Mouse (Mus musculus) CD8-positive naive resting alpha-beta T cell, adult 2 months (primary cell): ENCODE measurements around the gene Med24.
A peak's percentile ranks its signal among the peaks of the same experiment; 100 is the strongest.

Experiments
- DNase-seq, 2 experiments: peaks; one replicate each; pipeline ENCODE4 v3.0.0; 2022; ENCODE audit warnings: low read depth in 2 of 2, low spot score in 2 of 2

Med24 gene

DNA sequence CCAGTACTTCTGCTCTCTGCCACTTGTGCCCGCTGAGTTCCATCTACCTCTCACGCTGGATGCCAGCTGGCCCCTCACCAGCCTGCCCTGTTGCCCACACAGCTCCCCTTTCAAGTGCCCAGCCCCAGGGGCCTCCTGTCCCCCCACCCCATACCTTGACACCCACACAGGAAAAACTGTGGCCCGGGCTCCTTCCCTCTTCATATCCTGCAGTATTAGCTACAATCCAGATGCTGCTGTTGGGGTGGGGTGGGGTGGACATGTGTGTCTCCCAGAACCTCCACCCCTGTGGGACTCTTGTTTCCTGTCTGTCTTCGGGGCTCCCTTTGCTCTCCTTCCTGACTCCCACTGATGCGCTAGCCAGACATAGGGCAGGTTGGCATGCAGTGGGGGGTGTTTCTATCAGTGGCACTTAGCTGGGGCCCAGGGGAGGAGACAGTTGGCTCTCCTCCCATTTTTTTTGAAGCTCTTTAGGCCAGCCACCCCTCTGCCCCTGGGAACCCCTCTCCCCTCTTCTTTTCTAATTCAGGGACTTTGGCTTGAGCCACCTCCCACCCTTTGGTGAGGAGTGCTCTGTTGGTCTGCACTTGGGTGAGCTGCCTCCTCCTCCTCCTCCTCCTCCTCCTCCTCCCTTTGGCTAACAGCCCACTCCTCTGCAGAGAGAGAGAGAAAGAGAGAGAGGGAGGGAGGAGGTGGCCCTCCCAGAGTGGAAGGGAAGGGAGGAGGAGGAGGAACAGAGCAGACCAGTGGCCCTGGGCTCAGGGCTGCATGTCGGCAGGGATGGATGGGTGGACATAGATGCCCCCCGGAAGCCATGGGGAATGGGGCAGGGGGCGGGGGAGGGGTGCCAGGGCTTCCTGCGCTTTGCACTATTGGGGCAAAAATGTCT, 36.4 kb upstream of the Med24 start:
- DNase-seq, result no peak

DNA sequence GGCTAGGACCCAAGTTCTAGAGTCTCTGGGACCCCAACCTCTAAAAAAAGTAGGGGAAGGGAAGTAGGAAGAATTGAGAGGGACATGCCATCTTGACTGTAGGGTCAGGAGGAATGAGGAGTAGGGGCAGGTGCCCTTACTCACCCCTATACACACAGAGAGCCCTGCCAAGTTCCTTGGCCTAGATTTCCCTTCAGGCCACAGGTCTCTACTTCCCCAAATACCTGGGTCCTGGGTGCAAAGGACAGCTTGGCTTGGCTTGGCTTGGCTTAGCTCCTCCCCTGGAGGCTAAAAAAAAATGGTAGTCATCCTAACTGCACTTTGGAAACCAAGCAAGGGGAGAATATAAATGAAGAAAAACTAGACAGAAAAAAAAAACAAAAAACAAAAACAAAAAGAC, 35.5 kb upstream of the Med24 start:
- DNase-seq, result no peak

DNA sequence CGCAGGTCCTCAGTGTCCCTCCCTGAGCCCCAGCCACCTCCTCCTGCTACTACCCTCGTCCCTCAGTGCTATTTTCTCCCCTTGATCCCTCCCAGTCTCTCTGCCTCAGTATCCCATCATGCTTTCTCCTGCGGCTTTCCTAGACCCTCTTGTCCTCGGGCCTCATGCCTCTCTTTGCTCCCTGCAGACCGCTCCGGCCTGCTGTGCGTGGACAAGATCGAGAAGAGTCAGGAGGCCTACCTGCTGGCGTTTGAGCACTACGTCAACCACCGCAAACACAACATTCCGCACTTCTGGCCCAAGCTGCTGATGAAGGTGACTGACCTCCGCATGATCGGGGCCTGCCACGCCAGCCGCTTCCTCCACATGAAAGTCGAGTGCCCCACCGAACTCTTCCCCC, 34.9 kb upstream of the Med24 start:
- no peak for DNase-seq

DNA sequence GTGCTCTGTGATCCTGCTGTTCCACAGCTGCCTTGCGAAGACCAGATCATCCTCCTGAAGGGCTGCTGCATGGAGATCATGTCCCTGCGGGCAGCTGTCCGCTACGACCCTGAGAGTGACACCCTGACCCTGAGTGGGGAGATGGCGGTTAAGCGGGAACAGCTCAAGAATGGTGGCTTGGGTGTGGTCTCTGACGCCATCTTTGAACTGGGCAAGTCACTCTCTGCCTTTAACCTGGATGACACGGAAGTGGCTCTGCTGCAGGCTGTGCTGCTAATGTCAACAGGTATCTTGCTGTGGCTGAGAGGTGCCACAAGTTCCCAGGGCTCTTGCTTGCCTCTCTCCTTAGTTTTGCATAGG, 34.2 kb upstream of the Med24 start:
- DNase-seq, result no peak

DNA sequence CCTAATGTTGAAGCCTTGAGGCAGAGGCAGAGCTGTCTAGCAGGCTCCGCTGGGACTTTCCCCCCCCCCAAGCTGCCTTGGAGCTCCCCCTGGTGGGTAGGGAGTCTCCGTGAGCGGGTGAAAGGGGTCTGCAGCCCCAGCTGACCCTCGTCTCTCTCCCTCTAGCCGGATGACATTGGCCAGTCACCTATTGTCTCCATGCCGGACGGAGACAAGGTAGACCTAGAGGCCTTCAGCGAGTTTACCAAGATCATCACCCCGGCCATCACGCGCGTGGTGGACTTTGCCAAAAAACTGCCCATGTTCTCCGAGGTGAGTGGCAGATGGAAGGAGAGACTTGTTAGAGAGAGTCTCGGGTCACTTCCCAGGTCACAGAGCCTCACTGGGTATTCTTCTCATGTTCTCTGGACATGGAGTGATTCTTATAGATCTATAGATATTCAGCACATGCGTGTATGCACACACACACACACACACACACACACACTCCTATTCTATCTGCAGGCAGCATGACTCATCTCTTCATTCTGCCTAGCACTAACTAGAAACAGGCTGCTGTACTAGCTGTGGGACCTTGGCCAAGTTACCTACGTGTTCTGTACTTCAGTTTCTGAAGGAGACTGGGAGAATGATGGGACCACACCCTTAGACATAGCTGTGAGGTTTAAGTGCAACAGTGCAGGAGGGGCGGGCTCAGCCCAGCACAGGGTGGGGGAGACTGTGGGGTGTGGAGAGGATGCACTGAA, 33.7 kb upstream of the Med24 start:
- DNase-seq, result no peak

DNA sequence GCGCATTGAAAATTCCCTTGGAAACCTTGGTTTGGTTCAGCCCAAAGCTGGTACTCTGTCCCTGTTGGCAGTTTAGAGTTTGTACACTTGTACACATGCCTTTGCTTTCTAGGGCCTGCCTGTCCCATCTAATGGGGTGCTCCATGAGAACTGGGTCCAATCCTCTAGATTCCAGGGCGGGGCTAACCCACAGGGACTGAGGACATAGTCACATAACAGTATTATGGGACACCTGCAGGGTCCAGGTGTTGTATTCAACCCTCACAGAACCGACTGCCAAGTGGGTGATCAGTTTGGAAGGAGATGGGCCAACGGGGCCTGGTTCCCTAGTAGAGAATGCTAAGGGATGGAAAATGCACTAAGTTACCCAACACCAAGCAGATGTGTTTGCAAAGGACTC, 32.7 kb upstream of the Med24 start:
- no peak for DNase-seq

DNA sequence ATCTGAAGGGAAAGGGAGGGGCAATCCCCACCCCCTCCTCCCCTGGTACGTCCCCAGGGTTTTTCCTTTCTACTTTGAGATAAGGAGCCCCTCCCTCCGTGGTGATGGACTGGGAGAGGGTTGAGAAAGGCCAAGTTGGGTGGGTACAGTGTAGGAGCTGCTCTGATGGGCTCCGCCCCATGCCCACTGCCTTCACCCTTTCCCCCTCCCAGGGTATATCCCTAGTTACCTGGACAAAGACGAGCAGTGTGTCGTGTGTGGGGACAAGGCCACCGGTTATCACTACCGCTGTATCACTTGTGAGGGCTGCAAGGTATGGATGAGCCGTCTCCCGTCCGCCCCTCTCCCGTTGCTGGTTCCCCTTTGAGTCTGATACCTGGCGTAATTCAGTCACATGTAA, 27.5 kb upstream of the Med24 start:
- DNase-seq, result no peak

DNA sequence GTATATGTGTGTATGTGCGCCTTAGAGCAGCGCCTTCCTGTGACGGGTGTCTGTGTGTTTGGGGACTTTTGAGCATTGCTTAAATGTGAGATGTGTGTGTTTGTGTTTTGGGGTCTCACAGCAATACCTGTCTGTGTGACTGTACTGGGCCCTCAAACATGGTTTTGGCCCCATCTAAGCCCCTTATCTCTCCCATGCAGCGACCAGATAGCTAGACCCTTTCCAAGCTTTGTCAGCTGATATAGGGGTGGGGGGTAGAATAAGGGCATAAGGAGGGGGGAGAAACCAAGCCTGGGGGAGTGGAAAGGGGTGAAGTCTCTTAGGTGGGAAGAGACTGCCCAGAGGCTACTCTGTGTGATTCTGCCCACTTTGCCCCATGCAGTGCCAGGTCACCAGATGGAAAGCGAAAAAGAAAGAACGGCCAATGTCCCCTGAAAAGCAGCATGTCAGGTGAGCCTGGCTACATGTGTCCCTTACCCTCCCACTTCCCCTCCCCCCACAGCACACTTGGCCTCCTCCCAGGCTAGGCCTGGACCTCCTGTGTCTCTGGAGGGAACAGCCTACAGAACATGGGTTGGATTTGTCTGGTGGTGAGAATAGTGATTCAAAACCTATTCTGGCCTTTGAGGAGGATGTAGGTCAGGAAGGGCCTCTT, 26.6 kb upstream of the Med24 start:
- DNase-seq, result no peak

DNA sequence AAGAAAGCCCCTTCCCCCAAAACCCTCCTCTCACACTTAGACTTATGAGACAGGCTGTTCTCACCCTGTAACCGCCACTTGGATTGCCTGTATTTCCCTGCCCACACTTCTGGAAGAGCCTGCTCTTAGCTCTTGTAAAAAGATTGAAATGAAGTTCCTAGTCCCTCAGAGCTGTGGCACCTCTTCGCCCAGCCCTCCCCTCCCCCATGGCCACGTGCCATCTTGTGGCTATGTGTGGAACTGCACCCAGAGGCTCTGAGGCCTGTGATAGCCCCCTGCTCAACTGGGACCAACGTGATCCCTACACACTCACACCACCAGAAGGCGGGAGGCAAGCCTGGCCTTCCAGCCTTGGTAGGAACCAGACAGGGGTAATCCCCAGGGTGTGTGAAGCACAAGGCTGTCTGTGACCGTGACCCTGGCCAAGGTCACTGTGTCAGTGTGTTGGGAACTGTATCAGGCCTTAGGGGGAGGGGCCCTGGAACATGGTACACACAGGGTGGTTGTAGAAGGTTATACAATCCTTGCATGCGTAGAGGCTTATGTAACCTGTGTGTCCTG, 25.5 kb upstream of the Med24 start:
- DNase-seq, result peak; percentile 71 to 76

DNA sequence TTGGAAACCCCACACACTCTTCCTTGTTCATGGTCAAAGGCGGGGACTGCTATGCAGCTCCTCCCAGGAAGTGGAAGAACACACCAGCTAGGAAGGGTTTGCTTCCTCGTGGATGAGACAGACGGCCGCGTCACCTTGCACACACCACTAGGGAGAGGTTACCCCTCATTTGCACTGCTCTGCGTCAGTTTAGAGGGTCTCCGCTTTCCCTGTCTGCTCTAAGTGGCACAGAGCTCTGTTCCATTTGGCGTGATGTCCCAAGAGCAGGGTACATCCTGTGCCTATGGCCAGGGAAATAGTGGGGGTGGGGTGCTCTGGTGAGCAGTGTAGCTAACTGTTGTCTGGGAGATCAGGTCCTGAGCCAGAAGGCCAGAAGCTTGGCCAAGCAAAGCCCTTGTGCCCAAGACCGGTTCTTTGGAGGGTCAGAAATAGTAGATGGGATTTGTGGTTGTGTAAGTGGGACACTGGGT, 25.0 kb upstream of the Med24 start:
- no peak for DNase-seq

DNA sequence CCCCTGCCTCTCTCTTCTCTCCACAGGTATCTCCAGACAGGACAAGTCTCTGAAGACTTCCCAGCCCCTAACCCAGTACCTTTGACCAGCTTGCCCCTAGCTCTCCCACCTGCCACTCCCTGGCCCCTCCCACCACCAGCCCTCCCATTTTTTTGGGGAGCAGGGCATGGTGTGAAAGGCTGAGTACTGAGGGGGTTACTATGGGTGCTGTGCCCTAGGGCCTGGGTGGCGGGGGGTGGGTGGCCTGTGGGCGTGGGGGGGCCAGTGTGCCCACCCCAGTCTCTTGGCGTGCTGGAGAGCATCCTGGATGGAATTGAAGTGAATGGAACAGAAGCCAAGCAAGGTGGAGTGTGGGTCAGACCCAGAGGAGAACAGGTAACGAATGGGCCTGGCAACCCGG, 24.0 kb upstream of the Med24 start:
- DNase-seq, result no peak

DNA sequence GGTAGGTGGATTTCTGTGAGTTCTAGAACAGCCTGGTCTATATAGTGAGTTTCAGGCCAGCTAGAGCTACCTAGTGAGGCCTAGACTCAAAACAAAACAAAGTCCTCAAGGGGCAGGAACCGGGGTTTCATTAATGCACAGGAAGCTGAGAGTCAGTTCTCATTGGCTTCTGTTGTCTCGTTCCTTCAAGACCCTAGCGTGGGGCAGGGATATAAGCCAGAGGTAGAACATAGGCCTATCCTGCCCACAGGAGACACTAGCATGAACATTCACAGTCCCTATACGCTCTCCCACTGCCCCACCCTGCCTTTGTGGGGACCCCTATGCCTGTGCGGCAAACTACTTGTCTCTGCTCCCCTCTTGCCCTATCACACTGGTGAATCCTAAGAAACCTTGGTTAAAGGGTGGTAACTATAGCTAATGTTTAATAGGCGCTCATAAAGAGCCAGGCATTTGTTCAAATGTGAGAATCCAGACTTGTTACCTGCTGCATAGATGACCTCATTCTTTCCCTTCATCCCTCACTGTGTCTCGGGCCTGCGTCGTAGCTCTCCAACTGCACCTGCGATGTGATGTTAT, 23.4 kb upstream of the Med24 start:
- no peak for DNase-seq

DNA sequence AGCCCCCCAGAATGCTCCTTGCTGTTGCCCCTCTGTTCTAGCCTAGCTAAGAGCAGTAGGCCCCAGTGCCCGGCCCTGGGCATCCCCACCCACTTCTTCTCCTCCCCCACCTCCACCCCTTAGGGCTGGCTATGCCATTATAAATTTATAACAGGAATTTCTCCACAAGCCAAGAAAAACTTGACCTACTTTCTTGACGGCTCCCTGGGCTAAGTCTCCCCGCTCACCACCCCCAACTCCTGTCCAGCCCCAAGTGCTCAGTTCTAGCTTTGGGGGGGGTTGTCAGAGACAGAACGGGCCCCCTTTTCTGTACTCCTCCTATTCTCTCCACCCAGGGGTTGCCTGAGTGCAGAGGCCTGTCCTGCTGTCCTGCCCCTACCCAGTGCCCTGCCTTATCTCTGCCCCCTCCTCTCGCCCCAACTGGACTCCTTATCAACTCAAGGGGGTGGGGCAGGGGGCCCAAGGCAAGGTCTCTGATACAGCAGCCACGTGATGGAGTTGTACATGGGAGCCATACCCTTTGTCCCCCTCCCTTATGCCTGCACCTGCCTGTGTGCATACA, 22.1 kb upstream of the Med24 start:
- no peak for DNase-seq

DNA sequence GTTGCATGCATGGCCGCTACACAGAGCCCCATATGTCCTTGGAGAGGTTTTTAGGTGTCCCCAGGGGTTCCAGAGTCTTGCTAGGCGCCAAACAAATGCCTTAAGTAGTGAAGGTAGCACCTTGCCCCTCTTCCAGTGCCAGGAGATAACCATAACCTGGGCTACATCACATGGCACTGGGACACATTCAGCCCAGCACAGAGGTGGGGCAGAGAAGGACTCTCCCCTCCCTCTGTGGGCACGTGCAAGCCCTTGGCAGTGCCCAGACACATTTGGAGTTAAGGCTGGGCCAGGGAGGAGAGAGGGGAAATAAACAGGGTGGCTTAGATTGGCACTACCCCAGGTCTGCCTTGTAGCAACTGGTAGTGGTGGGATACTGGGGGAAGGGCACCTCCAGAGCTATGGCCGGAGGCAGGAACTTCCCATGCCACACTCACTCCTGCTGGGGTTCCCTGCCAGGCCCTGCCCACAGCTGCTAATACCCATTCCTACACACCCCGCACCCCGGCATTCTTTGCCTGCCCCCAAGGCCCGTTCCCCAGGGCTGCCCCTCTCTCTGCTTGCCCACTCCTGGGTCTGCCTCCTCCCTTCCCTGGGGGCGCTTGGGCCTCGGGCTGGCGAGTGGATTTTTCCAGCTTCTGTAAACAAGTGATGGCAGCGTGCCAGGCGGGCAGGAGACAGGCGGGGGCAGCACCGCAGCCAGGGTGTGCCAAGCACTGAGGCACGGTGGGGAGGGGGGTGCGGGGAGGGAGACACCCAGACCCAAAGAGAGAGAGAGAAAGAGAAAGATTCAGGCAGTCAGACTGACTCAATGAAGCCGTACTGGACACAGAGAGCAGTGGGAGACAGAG, 21.3 kb upstream of the Med24 start:
- no peak for DNase-seq

DNA sequence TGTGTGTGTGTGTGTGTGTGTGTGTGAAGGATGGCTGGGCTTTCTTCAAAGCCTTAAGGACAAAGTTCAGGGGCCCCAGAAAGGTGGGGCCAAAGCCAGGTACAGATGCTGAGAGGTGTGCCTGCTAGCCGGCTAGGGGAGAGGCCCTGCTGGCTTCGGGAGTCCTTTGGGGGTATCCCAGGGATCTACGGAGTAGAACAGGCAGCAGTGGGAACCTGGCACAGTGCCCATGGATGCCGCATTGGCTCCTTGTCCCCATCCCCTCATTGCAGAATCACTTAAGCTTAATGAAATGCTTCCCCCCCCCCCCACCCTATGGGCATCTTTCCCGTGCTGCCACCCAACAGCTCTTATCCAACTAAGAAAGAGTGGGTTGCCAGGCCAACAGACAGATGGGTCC, 20.5 kb upstream of the Med24 start:
- DNase-seq, result no peak

DNA sequence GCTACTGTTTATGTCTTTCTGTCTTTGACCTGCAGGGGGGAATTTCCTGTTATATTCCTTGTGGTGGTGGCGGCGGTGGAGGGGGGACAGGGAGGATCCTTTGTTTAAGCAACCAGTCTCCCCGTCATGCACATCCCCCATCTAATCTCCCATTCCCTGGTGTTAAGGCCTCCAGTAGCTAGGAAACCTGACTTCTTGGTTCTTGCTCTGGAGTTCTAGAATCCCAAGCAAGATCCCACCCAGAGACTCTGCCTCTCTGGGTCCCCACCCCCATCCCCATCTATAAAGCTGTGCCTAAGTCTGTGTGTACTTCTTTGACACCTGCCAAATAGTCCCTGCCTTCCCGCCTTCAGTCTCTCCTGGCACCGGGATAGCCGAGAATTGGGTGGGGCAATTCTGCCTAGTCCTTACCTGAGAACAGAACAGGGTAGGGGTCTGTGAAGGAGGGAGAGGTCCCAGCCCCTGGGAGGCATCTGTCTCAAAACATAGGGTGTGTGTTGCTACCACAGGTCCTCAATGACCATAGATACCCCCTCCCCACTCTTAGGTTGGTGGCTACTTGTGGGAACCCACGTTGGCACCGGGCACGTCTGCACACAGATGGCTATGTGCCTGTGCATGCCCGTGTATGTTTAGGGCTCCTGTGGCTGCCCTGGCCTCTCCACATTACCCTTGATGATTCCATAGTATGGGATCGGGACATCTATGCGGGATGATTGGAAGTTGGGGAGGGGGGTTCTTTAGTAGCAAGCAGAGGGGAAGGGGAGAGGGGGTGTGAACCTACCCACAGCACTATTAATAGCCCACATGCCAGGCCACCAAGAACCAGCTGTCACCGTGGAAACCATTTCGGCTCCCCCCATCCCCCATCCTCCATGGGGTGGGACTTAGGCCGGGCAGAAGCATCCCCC, 19.5 kb upstream of the Med24 start:
- DNase-seq, result peak in 1 of 2 experiments; percentile 29

DNA sequence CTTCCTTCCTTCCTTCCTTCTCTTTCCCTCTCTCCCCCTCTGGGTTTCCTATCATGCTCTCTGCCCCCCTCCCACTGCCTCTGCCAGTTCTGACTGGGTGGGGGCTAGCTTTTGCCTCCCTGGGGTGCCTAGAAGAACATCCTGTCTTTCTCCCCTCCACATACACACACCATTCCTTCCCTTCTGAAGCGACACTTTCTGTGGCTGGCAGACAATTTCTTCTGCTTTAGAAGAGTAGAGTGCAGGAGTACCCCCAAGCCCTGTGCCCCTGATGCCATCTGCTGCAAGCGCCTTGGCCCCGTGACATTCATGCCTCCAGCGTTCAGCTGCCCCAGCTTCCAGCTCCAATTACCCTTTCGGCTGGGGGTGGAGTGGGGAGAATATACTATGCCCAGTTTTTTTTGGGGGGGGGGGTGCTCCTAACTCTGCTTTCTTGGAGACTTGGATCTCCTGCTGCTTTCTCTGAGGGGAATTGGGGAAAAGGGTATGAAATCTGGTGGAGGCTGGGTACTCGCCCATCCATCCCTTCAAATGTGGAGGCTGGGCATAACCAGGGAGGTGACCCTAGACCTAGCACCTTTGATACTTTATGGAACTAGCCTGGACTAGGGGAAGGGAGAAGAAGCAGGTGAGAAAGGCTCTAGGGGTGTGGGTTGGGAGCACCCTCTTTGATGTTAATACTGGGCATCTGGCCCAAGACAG, 18.7 kb upstream of the Med24 start:
- DNase-seq, result peak in 1 of 2 experiments; percentile 11
